In genomic region chr11:57653796-57654195, GRCm38 (mm10) we compare ENCODE assay signal across 20 mouse cellular contexts. TPM values are rescaled to one million over a fixed set of nuclear protein-coding genes. Genes with fewer than 3 reads are reported as not detected.
DNase-seq lines count a peak whose midpoint lies in the region; ATAC-seq lines count a peak whose summit lies in the region.
"Had no signal": no experiment of that assay in that cellular context is flagged by ENCODE, and none has a peak within 500 bp of the region (broad histone marks: within the 10 kb centered on the region; RNA-seq: fewer than 3 reads in every experiment).

No protein-coding gene starts in this region.

- peak overlapping the region; percentile 49 for H3K9ac ChIP-seq in liver, embryonic 16.5 days (ENCODE audit: low read depth, low read length)
- H3K9ac ChIP-seq in hindbrain, embryonic 13.5 days, result no peak overlapping the region
- H3K9ac ChIP-seq: embryonic facial prominence, embryonic 15.5 days; lung, embryonic 14.5 days; stomach, embryonic 15.5 days had no signal

- peak; percentile 2 for DNase-seq in gastrocnemius, postnatal 25 days
- DNase-seq in gastrocnemius, postnatal 10 days, result no peak
- peak; percentile 33 to 48 for DNase-seq in spleen, postnatal 10 days (ENCODE audit: low spot score in 2 of 2)
- DNase-seq in spleen, postnatal 14 days (ENCODE audit: low spot score in 2 of 2), result no peak
- no peak for DNase-seq in embryonic facial prominence, embryonic 10.5 days (ENCODE audit: low spot score)
- no peak for DNase-seq in lung, postnatal 14 days
- DNase-seq: adrenal gland, adult 2 months; B cell, adult 2 months; cerebellum, adult 8-10 months; gastrocnemius, postnatal 14 days; kidney, adult 2 months; left cerebral cortex, postnatal 4 days; lung, embryonic 14.5 days; right cerebral cortex, postnatal 14 days had no signal

- H3K4me3 ChIP-seq in embryonic facial prominence, embryonic 10.5 days, result no peak overlapping the region
- H3K4me3 ChIP-seq in liver, embryonic 16.5 days (ENCODE audit: low read depth, low read length), result 0 out of 2 replicates have a peak overlapping the region, but pooled peaks have one; percentile 6
- H3K4me3 ChIP-seq in hindbrain, embryonic 13.5 days, result no peak overlapping the region
- H3K4me3 ChIP-seq: embryonic facial prominence, embryonic 15.5 days; stomach, embryonic 15.5 days had no signal

- no peak for ATAC-seq in liver, embryonic 16.5 days (ENCODE audit: low read depth)
- ATAC-seq in hindbrain, embryonic 13.5 days (ENCODE audit: low FRiP score), result no peak
- ATAC-seq: forebrain, embryonic 16.5 days; midbrain, embryonic 16.5 days had no signal

- H3K9me3 ChIP-seq in embryonic facial prominence, embryonic 10.5 days, result no peaks in the 10 kb centered on the region
- no peaks in the 10 kb centered on the region for H3K9me3 ChIP-seq in liver, embryonic 16.5 days (replicated peaks; ENCODE audit: control insufficient read depth, low read length)
- no peaks in the 10 kb centered on the region for H3K9me3 ChIP-seq in hindbrain, embryonic 13.5 days
- H3K9me3 ChIP-seq: embryonic facial prominence, embryonic 15.5 days; stomach, embryonic 15.5 days had no signal

- H3K4me2 ChIP-seq in liver, embryonic 16.5 days (ENCODE audit: low read depth, low read length), result peak overlapping the region; percentile 62
- no peak overlapping the region for H3K4me2 ChIP-seq in hindbrain, embryonic 13.5 days
- H3K4me2 ChIP-seq: embryonic facial prominence, embryonic 15.5 days; lung, embryonic 14.5 days; stomach, embryonic 15.5 days had no signal

- 83% methylated on average over 5 of the region's 5 CpGs for whole genome bisulfite sequencing in embryonic facial prominence, embryonic 10.5 days
- 54% methylated on average over 5 of the region's 5 CpGs for WGBS in liver, embryonic 16.5 days (ENCODE audit: insufficient replicate concordance)
- 75% methylated on average over 5 of the region's 5 CpGs for WGBS in hindbrain, embryonic 13.5 days

- 0 out of 2 replicates have a peak overlapping the region, but pooled peaks have one; percentile 3 for H3K27ac ChIP-seq in embryonic facial prominence, embryonic 10.5 days (replicated peaks)
- peak overlapping the region; percentile 99 for H3K27ac ChIP-seq in liver, embryonic 16.5 days (ENCODE audit: low read length)
- no peak overlapping the region for H3K27ac ChIP-seq in hindbrain, embryonic 13.5 days
- H3K27ac ChIP-seq: embryonic facial prominence, embryonic 15.5 days; stomach, embryonic 15.5 days had no signal

- no peaks in the 10 kb centered on the region; the same call in 1 of the 2 replicates for H3K36me3 ChIP-seq in embryonic facial prominence, embryonic 10.5 days (replicated peaks)
- no peaks in the 10 kb centered on the region; the same call in 1 of the 2 replicates for H3K36me3 ChIP-seq in liver, embryonic 16.5 days (ENCODE audit: control insufficient read depth, insufficient read depth)
- H3K36me3 ChIP-seq in hindbrain, embryonic 13.5 days, result no peaks in the 10 kb centered on the region
- H3K36me3 ChIP-seq: embryonic facial prominence, embryonic 15.5 days; stomach, embryonic 15.5 days had no signal

- peaks cover 90% of the 10 kb centered on the region for H3K4me1 ChIP-seq in embryonic facial prominence, embryonic 10.5 days
- peaks cover 97% of the 10 kb centered on the region for H3K4me1 ChIP-seq in liver, embryonic 16.5 days (ENCODE audit: control insufficient read depth, low read depth, low read length)
- H3K4me1 ChIP-seq in hindbrain, embryonic 13.5 days (replicated peaks), result peaks cover 54% of the 10 kb centered on the region

- no peaks in the 10 kb centered on the region; the same call in 1 of the 2 replicates for H3K27me3 ChIP-seq in embryonic facial prominence, embryonic 10.5 days (replicated peaks; ENCODE audit: low read depth, poor library complexity, severe bottlenecking)
- H3K27me3 ChIP-seq in liver, embryonic 16.5 days (ENCODE audit: control insufficient read depth, insufficient read depth, low read depth, low read length), result no peaks in the 10 kb centered on the region
- peaks cover 16% of the 10 kb centered on the region for H3K27me3 ChIP-seq in hindbrain, embryonic 13.5 days
- H3K27me3 ChIP-seq: embryonic facial prominence, embryonic 15.5 days; stomach, embryonic 15.5 days had no signal

RNA-seq across cellular contexts. Expression of gene Galnt10, which starts 8.6 kb away (rescaled TPM):
- total RNA-seq in gastrocnemius, postnatal 25 days (2021), result 1 to 10 TPM; 6.0 to 7.5 TPM
- 10 to 100 TPM; 13.0 to 15.7 TPM for total RNA-seq in gastrocnemius, postnatal 10 days (2021)
- 18.8 and 20.1 TPM in 2 replicates for polyA plus RNA-seq in embryonic facial prominence, embryonic 10.5 days (2016; fragmentation: Nextera tagmentation; extraction: Ambion mirVana)
- 24.1 and 26.3 TPM in 2 replicates for polyA plus RNA-seq in liver, embryonic 16.5 days (2015; fragmentation: Nextera tagmentation; extraction: Ambion mirVana)
- polyA plus RNA-seq in hindbrain, embryonic 13.5 days (2015; fragmentation: Nextera tagmentation; extraction: Ambion mirVana), result 12.1 and 12.2 TPM in 2 replicates

Comparison
In these comparisons a context has a peak if more than half of its experiments do, and no peak if none do; other contexts are left out.
1. DNase-seq: peak in gastrocnemius, postnatal 25 days (single experiment) and spleen, postnatal 10 days (2 of 2); none in gastrocnemius, postnatal 10 days (single experiment), spleen, postnatal 14 days (0 of 2), embryonic facial prominence, embryonic 10.5 days (single experiment) and lung, postnatal 14 days (single experiment).